ENCODE assay signal across 8 mouse cellular contexts in genomic region chr19:7416834-7417735, GRCm38 (mm10). TPM values are rescaled to one million over a fixed set of nuclear protein-coding genes. Genes with fewer than 3 reads are reported as not detected.
DNase-seq lines count a peak whose midpoint lies in the region; ATAC-seq and TF ChIP-seq lines count a peak whose summit lies in the region.

Gene 2700081O15Rik, plus strand, starts transcription at chr19:7417625.

- peaks cover 25% of the 10 kb centered on the region for H3K36me3 ChIP-seq in embryonic facial prominence, embryonic 14.5 days (ENCODE audit: control insufficient read depth, insufficient read depth, low read length)
- peaks cover 23% of the 10 kb centered on the region for H3K36me3 ChIP-seq in kidney, embryonic 14.5 days (ENCODE audit: control insufficient read depth, insufficient read depth, low read length)
- peaks cover 15% of the 10 kb centered on the region; the same call in 1 of the 2 replicates for H3K36me3 ChIP-seq in liver, embryonic 11.5 days (ENCODE audit: control insufficient read depth, insufficient read depth, low read length)
- H3K36me3 ChIP-seq in neural tube, embryonic 11.5 days (ENCODE audit: control insufficient read depth, insufficient read depth, low read length), result peaks cover 4% of the 10 kb centered on the region; the same call in 1 of the 2 replicates
- H3K36me3 ChIP-seq in testis, adult 2 months (ENCODE audit: control insufficient read depth, insufficient read depth, low read length), result no peaks in the 10 kb centered on the region

- H3K9ac ChIP-seq in embryonic facial prominence, embryonic 14.5 days (ENCODE audit: low read depth, low read length), result peak within 1 kb of the TSS; percentile 96
- peak within 1 kb of the TSS; percentile 99 for H3K9ac ChIP-seq in kidney, embryonic 14.5 days (ENCODE audit: low read depth, low read length)
- H3K9ac ChIP-seq in liver, embryonic 11.5 days (ENCODE audit: low read depth, low read length), result peak within 1 kb of the TSS; percentile 95
- peak within 1 kb of the TSS; percentile 99 for H3K9ac ChIP-seq in neural tube, embryonic 11.5 days (ENCODE audit: low read length)

- no peaks in the 10 kb centered on the region for H3K27me3 ChIP-seq in embryonic facial prominence, embryonic 14.5 days (replicated peaks; ENCODE audit: control insufficient read depth, insufficient read depth, low read length)
- H3K27me3 ChIP-seq in kidney, embryonic 14.5 days (ENCODE audit: control insufficient read depth, insufficient read depth, low read length), result no peaks in the 10 kb centered on the region
- H3K27me3 ChIP-seq in liver, embryonic 11.5 days (replicated peaks; ENCODE audit: control insufficient read depth, insufficient read depth, low read length), result peaks cover 16% of the 10 kb centered on the region
- H3K27me3 ChIP-seq in neural tube, embryonic 11.5 days (ENCODE audit: control insufficient read depth, insufficient read depth, low read length), result no peaks in the 10 kb centered on the region
- H3K27me3 ChIP-seq in testis, adult 2 months (ENCODE audit: control insufficient read depth, insufficient read depth, low read length), result no peaks in the 10 kb centered on the region

- peak; percentile 77 for DNase-seq in A20 (ENCODE audit: low read depth, low spot score)
- DNase-seq in adrenal gland, postnatal 25 days, result peak; percentile 84
- peak; percentile 95 for DNase-seq in embryonic facial prominence, embryonic 14.5 days (ENCODE audit: low spot score)
- peak; percentile 82 for DNase-seq in heart, adult 9 months (ENCODE audit: low spot score in 2 of 2)
- DNase-seq in liver, embryonic 11.5 days (ENCODE audit: low spot score), result peak; percentile 86
- DNase-seq in neural tube, embryonic 11.5 days (ENCODE audit: low spot score), result peak; percentile 87

- peak within 1 kb of the TSS; percentile 84 for H3K4me2 ChIP-seq in embryonic facial prominence, embryonic 14.5 days (ENCODE audit: low read depth, low read length)
- peak within 1 kb of the TSS; percentile 79 for H3K4me2 ChIP-seq in kidney, embryonic 14.5 days (replicated peaks; ENCODE audit: low read depth, low read length)
- peak within 1 kb of the TSS; percentile 95 for H3K4me2 ChIP-seq in liver, embryonic 11.5 days
- peak within 1 kb of the TSS; percentile 83 for H3K4me2 ChIP-seq in neural tube, embryonic 11.5 days (ENCODE audit: low read depth)

- peak within 1 kb of the TSS; percentile 98 for H3K27ac ChIP-seq in embryonic facial prominence, embryonic 14.5 days (replicated peaks; ENCODE audit: low read depth, low read length)
- H3K27ac ChIP-seq in kidney, embryonic 14.5 days (ENCODE audit: low read depth, low read length), result peak within 1 kb of the TSS; percentile 94
- peak within 1 kb of the TSS; percentile 86 for H3K27ac ChIP-seq in liver, embryonic 11.5 days (ENCODE audit: low read depth, low read length)
- peak within 1 kb of the TSS; percentile 99 for H3K27ac ChIP-seq in neural tube, embryonic 11.5 days (ENCODE audit: low read depth, low read length)
- 0 out of 2 replicates have a peak within 1 kb of the TSS, but pooled peaks have one; percentile 20 for H3K27ac ChIP-seq in testis, adult 2 months (ENCODE audit: control insufficient read depth, insufficient read depth, low read depth, low read length)

- no peak for TF ChIP-seq POLR2A in testis, adult 2 months (IDR thresholded peaks at IDR 0.05; ENCODE audit: control insufficient read depth, low read depth, low read length)

- no peaks in the 10 kb centered on the region for H3K9me3 ChIP-seq in embryonic facial prominence, embryonic 14.5 days (ENCODE audit: control insufficient read depth, low read length)
- H3K9me3 ChIP-seq in kidney, embryonic 14.5 days (ENCODE audit: control insufficient read depth, low read length), result no peaks in the 10 kb centered on the region
- H3K9me3 ChIP-seq in liver, embryonic 11.5 days (ENCODE audit: control insufficient read depth, low read length), result no peaks in the 10 kb centered on the region
- no peaks in the 10 kb centered on the region for H3K9me3 ChIP-seq in neural tube, embryonic 11.5 days (ENCODE audit: control insufficient read depth, low read length)

- H3K4me1 ChIP-seq in embryonic facial prominence, embryonic 14.5 days (ENCODE audit: control insufficient read depth, insufficient read depth, low read length), result peaks cover 39% of the 10 kb centered on the region
- H3K4me1 ChIP-seq in kidney, embryonic 14.5 days (ENCODE audit: control insufficient read depth, insufficient read depth, low read length), result peaks cover 42% of the 10 kb centered on the region
- peaks cover 33% of the 10 kb centered on the region for H3K4me1 ChIP-seq in liver, embryonic 11.5 days (replicated peaks; ENCODE audit: control insufficient read depth, insufficient read depth, low read length)
- peaks cover 31% of the 10 kb centered on the region for H3K4me1 ChIP-seq in neural tube, embryonic 11.5 days (ENCODE audit: control insufficient read depth, insufficient read depth, low read length)
- peaks cover 19% of the 10 kb centered on the region for H3K4me1 ChIP-seq in testis, adult 2 months (ENCODE audit: control insufficient read depth, insufficient read depth, low read length)

- no peak for TF ChIP-seq CTCF in testis, adult 2 months (IDR thresholded peaks at IDR 0.05; ENCODE audit: control insufficient read depth, insufficient read depth, insufficient replicate concordance, low read depth, low read length)

- under 1% methylated on average over 18 of the region's 107 CpGs for WGBS in embryonic facial prominence, embryonic 14.5 days
- WGBS in kidney, embryonic 14.5 days, result under 1% methylated on average over 70 of the region's 107 CpGs
- WGBS in liver, embryonic 11.5 days, result under 1% methylated on average over 101 of the region's 107 CpGs
- under 1% methylated on average over 95 of the region's 107 CpGs for WGBS in neural tube, embryonic 11.5 days

- peak; percentile 69 for ATAC-seq in embryonic facial prominence, embryonic 14.5 days (ENCODE audit: low read depth)
- ATAC-seq in kidney, embryonic 14.5 days (ENCODE audit: low FRiP score, low TSS enrichment), result peak; percentile 68
- ATAC-seq in liver, embryonic 11.5 days (replicated peaks; ENCODE audit: low FRiP score), result peak; percentile 69
- ATAC-seq in neural tube, embryonic 11.5 days (ENCODE audit: insufficient read depth, low FRiP score, low TSS enrichment), result peak; percentile 61

- peak within 1 kb of the TSS; percentile 87 for H3K4me3 ChIP-seq in embryonic facial prominence, embryonic 14.5 days (ENCODE audit: low read depth, low read length)
- H3K4me3 ChIP-seq in kidney, embryonic 14.5 days (ENCODE audit: low read length), result peak within 1 kb of the TSS; percentile 64
- peak within 1 kb of the TSS; percentile 96 for H3K4me3 ChIP-seq in liver, embryonic 11.5 days (ENCODE audit: low read depth, low read length)
- peak within 1 kb of the TSS; percentile 100 for H3K4me3 ChIP-seq in neural tube, embryonic 11.5 days (ENCODE audit: low read depth, low read length)
- H3K4me3 ChIP-seq in testis, adult 2 months (ENCODE audit: control insufficient read depth, low read depth, low read length), result peak within 1 kb of the TSS; percentile 92

RNA-seq across cellular contexts. Expression of gene 2700081O15Rik, which starts in this region (rescaled TPM):
- total RNA-seq in adrenal gland, postnatal 25 days (2021), result 30.7 and 33.6 TPM in 2 replicates
- 10.3 and 11.2 TPM in 2 replicates for polyA plus RNA-seq in embryonic facial prominence, embryonic 14.5 days (2014; fragmentation: Nextera tagmentation; extraction: Ambion mirVana)
- polyA plus RNA-seq in kidney, embryonic 14.5 days (2014; fragmentation: Nextera tagmentation; extraction: Ambion mirVana), result 9.8 and 10.4 TPM in 2 replicates
- 3.5 and 4.8 TPM in 2 replicates for polyA plus RNA-seq in liver, embryonic 11.5 days (2014; fragmentation: Nextera tagmentation; extraction: Ambion mirVana)
- polyA plus RNA-seq in neural tube, embryonic 11.5 days (2014; fragmentation: Nextera tagmentation; extraction: Ambion mirVana), result 15.1 and 16.3 TPM in 2 replicates
- 1.9 and 2.4 TPM in 2 replicates for polyA plus RNA-seq in testis, adult 2 months (2012; rRNA removed)

Comparison
In these comparisons a context has a peak if more than half of its experiments do, and no peak if none do; other contexts are left out.
1. Peak in every context shown above with its lines: DNase-seq, ATAC-seq, H3K4me3 ChIP-seq and H3K27ac ChIP-seq.
2. H3K27ac ChIP-seq: peak in every context shown above with its lines; median percentile 99 in neural tube, embryonic 11.5 days; 98 in embryonic facial prominence, embryonic 14.5 days; 94 in kidney, embryonic 14.5 days; 86 in liver, embryonic 11.5 days; 20 in testis, adult 2 months.